Mouse (Mus musculus) olfactory bulb, adult 2 months (tissue): ENCODE results near the gene Rpl18a.

Source experiments
- CTCF ChIP-seq: fragments of 200-500 bp; IDR thresholded peaks from 2 replicates; pipeline ENCODE4 v1.5.1; 2012; ENCODE audit warnings: low read depth, mild to moderate bottlenecking, low read length, moderate library complexity; ENCODE audit not compliant: insufficient read depth
- POLR2A ChIP-seq: fragments of 200-500 bp; IDR thresholded peaks from 2 replicates; pipeline ENCODE4 v1.6.1; 2012; ENCODE audit warnings: mild to moderate bottlenecking, low read depth, low read length, moderate library complexity; ENCODE audit not compliant: insufficient read depth

GRCm38 (mm10) chr8:70898661-70899198, 1.5 kb upstream of the Rpl18a start:
- TF ChIP-seq CTCF = no peak
- no peak for TF ChIP-seq POLR2A
